Mouse (Mus musculus) heart, embryonic 16.5 days (tissue): Measurements from ENCODE around the gene Knop1. TPM values are rescaled to one million over a fixed set of nuclear protein-coding genes. Genes with fewer than 3 reads are reported as not detected.

Source experiments
- ATAC-seq: fragments of 200-750 bp; cut with Nextera tagmentation; replicated peaks from 2 replicates; pipeline ENCODE4 v1.8.0; 2017; ENCODE audit warnings: moderate number of reproducible peaks; ENCODE audit not compliant: insufficient read depth, low FRiP score; ENCODE audit errors: extremely low read depth
- H3K27ac ChIP-seq: fragments of 300-500 bp; sonication (generic); 2 replicates; pipeline ENCODE4 v1.5.1; 2014; ENCODE audit warnings: mild to moderate bottlenecking, low read length, control low read depth, moderate library complexity
- H3K27me3 ChIP-seq: fragments of 300-500 bp; sonication (generic); 2 replicates; pipeline ENCODE4 v1.6.1; 2014; ENCODE audit warnings: low read length, mixed read lengths; ENCODE audit not compliant: control insufficient read depth, insufficient read depth
- H3K36me3 ChIP-seq: fragments of 300-500 bp; sonication (generic); 2 replicates; pipeline ENCODE4 v1.6.1; 2014; ENCODE audit not compliant: control insufficient read depth, insufficient read depth
- H3K4me1 ChIP-seq: fragments of 300-500 bp; sonication (generic); 2 replicates; pipeline ENCODE4 v1.6.1; 2014; ENCODE audit warnings: low read length, mixed read lengths; ENCODE audit not compliant: control insufficient read depth, insufficient read depth
- H3K4me2 ChIP-seq: fragments of 300-500 bp; sonication (generic); 2 replicates; pipeline ENCODE4 v1.6.1; 2014; ENCODE audit warnings: low read depth, mild to moderate bottlenecking, control low read depth, low read length
- H3K4me3 ChIP-seq: fragments of 300-500 bp; sonication (generic); 2 replicates; pipeline ENCODE4 v1.5.1; 2014; ENCODE audit warnings: mild to moderate bottlenecking, control low read depth, low read length
- H3K9ac ChIP-seq: fragments of 300-500 bp; sonication (generic); 2 replicates; pipeline ENCODE4 v1.6.1; 2014; ENCODE audit warnings: low read length, control low read depth
- H3K9me3 ChIP-seq: fragments of 300-500 bp; sonication (generic); replicated peaks from 2 replicates; pipeline ENCODE4 v1.6.1; 2016; ENCODE audit warnings: low read length; ENCODE audit not compliant: control insufficient read depth
- WGBS: fragments of 180-500 bp; shearing (Covaris S2); extraction: QIAGEN DNeasy Blood & Tissue Kit; methylation state at CpG from one replicate; pipeline ENCODE4 v1.1.7; 2014; 5-methylcytosine and 5-hydroxymethylcytosine counted together
- polyA plus RNA-seq: library from polyadenylated mRNA; unstranded; fragments of >200 nt; fragmentation: Nextera tagmentation; extraction: Ambion mirVana; gene quantifications from 2 replicates; pipeline ENCODE4 v1.2.1, GENCODE M21; 2015

Gene Knop1
- polyA plus RNA-seq, 1 experiment from 2014 or later = 42.8 TPM

DNA sequence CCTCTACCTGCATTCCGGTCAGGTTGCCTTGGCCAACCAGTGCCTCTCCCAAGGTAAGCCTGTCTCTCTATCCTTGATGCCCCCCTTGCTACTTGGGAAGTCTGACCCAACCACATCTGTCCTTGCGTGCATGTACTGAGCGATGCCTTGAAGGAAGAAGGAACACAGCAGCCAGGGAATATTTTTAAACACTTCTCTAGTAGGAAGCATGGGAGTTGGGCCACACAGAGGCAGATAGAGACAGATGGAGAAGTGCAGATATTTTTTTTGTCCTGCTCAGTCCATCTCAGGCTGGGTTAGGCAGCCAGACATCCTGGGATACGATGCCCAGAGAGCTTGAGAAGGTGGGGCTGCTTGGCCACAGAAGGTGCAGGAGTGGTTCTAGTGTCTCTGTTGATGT, 42.5 kb downstream of the Knop1 start:
- H3K4me1 ChIP-seq = no peaks in the 10 kb centered on the region
- H3K36me3 ChIP-seq = peaks cover 26% of the 10 kb centered on the region; the same call in 1 of the 2 replicates
- 91% methylated on average over 4 of the region's 4 CpGs for WGBS

DNA sequence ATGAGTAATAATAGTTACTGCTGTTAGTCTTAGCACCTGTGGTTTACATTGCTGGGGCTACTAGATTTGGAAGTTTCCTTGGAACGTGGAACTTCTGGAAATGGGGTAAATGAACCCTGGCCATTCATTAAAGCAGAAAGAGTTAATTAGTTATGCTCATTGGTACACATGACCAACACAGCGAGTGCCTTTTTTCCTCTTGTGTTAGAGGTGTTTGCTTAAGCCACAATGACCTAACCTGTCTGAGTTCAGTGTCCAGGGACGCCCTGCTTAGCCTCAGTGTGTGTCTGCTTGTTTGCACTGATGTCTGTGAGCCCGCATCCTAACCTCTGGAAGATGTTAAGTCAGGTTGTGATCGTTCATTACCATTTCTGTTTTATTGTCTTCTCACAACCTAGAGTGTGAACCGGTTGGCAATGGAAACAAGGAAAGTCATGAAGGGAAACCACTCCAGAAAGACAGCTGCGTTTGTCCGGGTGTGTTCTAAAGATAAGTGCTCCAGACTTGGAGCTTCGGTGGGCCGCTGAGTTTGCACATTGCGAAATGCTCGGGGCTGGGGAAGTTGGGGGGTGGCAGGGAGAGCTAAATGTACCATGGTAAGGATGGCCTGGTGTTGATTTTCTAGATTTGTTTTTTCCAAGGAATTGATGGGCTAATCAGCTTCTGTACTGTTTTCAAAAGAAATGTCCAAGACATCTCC, 44.5 kb downstream of the Knop1 start:
- no peaks in the 10 kb centered on the region for H3K9me3 ChIP-seq
- no peak overlapping the region for H3K27ac ChIP-seq
- no peak overlapping the region for H3K4me2 ChIP-seq
- ATAC-seq = no peak
- H3K36me3 ChIP-seq = peaks cover 19% of the 10 kb centered on the region; the same call in 1 of the 2 replicates
- H3K4me3 ChIP-seq = no peak overlapping the region
- no peak overlapping the region for H3K9ac ChIP-seq
- H3K4me1 ChIP-seq = peaks cover 7% of the 10 kb centered on the region
- 67% methylated on average over 12 of the region's 12 CpGs for WGBS
- no peaks in the 10 kb centered on the region for H3K27me3 ChIP-seq

More for the DNA sequence above, 42.5 kb downstream of the Knop1 start:
- H3K27me3 ChIP-seq = no peaks in the 10 kb centered on the region
- no peak for ATAC-seq
- no peak overlapping the region for H3K4me2 ChIP-seq
- H3K27ac ChIP-seq = no peak overlapping the region
- no peak overlapping the region for H3K4me3 ChIP-seq
- no peak overlapping the region for H3K9ac ChIP-seq
- H3K9me3 ChIP-seq = no peaks in the 10 kb centered on the region

DNA sequence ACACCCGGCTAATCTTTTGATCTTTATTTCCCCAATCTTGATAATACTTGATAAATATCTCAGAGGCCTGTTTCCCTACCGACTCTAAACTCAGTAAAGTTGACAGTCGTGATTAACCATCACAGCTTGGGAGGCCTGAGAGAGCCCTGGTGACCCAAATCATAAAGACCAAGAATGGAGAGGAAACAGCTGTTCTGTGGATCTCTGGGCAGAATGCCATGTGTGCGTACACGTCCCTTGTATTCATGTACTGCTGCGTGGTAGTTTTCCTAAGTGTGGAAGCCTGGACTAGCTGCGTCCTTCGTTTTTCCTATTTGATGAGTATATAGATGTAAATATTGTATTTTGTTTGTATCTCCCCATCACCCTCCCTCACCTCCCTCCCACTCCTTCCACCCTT, 48.2 kb downstream of the Knop1 start:
- WGBS = 57% methylated on average over 8 of the region's 8 CpGs
- Histone ChIP-seq H3K9ac (no peak overlapping the region), H3K9me3 (no peaks in the 10 kb centered on the region), H3K36me3 (peaks cover 8% of the 10 kb centered on the region), H3K27me3 (no peaks in the 10 kb centered on the region), H3K4me2 (no peak overlapping the region), H3K27ac (peak overlapping the region; percentile 33; the same call in 1 of the 2 replicates), H3K4me1 (peaks cover 7% of the 10 kb centered on the region), H3K4me3 (no peak overlapping the region)
- no peak for ATAC-seq

DNA sequence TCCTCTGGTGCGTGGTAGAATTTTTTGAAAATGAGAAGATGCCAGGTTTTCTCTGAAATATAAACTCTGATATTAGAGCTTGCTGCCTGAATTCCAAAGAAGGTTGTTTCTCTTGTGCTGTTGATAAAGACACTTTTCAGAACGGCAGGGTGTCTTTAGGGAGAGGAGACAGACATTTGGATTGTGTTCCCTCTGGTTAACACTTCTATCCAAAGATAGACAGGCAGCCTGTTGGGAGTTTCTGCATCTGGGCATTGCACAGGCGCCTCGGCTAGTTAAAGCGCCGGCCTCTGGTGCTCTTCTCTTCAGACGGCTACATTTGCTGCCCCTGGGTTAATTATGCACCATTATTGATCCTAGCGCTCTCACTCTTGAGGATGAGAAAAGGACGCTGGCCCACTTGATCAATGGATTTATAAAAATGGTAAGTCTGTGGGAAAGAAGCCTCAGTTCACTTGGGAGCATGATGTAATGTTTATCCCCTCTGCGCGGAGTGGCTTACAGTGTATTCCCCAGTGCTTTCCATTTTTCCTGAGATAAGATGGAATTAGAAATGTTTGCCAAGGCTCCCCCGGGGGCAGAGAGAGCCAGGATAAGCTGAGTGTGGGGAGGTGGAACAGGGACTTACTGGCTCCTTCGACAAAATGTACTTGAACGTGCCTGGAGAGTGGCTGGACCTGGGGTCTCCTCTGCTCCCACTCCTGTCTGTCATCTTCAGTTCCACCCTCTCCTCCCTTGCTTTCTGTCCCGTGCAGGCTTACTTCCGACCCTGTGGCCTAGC, 49.2 kb downstream of the Knop1 start:
- H3K9me3 ChIP-seq = no peaks in the 10 kb centered on the region
- no peak overlapping the region for H3K4me3 ChIP-seq
- H3K4me1 ChIP-seq = peaks cover 7% of the 10 kb centered on the region
- no peak overlapping the region for H3K4me2 ChIP-seq
- H3K9ac ChIP-seq = no peak overlapping the region
- 49% methylated on average over 16 of the region's 16 CpGs for WGBS
- peaks cover 11% of the 10 kb centered on the region for H3K36me3 ChIP-seq
- H3K27me3 ChIP-seq = no peaks in the 10 kb centered on the region
- peak; percentile 49 for ATAC-seq
- peak overlapping the region; percentile 68 for H3K27ac ChIP-seq

DNA sequence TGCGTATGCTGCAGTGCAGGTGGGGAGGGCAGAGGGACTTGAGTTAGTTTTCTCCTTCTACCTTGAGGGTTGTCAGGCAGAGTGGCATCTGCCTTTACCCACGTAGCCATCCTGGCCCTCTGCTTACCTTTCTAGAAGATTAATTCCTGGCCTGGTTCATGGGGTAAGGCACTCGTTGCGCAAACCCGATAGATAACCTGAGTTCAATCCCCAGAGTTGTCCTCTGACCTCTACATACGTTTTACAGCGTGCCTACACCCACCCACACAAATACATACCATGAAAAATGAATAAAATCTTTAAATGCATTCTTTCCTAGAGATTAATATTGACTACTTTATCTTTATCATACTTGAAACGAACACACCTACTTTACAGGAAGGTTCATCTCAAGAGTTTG, 52.6 kb downstream of the Knop1 start:
- 91% methylated on average over 8 of the region's 8 CpGs for WGBS
- peaks cover 15% of the 10 kb centered on the region for H3K36me3 ChIP-seq
- no peak for ATAC-seq

DNA sequence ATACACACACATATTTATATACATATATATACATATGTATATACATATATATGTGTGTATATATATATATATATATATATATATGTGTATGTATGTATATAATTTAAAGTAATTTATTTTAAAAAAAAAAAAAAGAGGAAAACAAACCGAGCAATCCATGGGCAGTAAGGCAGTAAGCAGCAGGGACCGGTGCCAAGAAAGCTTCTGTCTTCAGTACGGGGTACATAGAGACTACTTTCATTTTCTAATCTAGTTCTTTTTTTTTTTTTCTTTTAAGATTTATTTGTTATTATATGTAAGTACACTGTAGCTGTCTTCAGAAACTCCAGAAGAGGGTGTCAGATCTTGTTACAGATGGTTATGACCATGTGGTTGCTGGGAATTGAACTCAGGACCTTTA, 54.3 kb downstream of the Knop1 start:
- Histone ChIP-seq H3K9me3 (no peaks in the 10 kb centered on the region), H3K4me1 (peaks cover 2% of the 10 kb centered on the region), H3K4me2 (no peak overlapping the region), H3K4me3 (no peak overlapping the region), H3K9ac (no peak overlapping the region), H3K27ac (no peak overlapping the region), H3K27me3 (no peaks in the 10 kb centered on the region), H3K36me3 (peaks cover 15% of the 10 kb centered on the region)
- ATAC-seq = no peak
- WGBS = 81% methylated on average over 3 of the region's 3 CpGs

More for the DNA sequence above, 52.6 kb downstream of the Knop1 start:
- Histone ChIP-seq H3K4me1 (peaks cover 7% of the 10 kb centered on the region), H3K27me3 (no peaks in the 10 kb centered on the region), H3K4me2 (no peak overlapping the region), H3K9ac (no peak overlapping the region), H3K27ac (no peak overlapping the region), H3K9me3 (no peaks in the 10 kb centered on the region), H3K4me3 (no peak overlapping the region)

DNA sequence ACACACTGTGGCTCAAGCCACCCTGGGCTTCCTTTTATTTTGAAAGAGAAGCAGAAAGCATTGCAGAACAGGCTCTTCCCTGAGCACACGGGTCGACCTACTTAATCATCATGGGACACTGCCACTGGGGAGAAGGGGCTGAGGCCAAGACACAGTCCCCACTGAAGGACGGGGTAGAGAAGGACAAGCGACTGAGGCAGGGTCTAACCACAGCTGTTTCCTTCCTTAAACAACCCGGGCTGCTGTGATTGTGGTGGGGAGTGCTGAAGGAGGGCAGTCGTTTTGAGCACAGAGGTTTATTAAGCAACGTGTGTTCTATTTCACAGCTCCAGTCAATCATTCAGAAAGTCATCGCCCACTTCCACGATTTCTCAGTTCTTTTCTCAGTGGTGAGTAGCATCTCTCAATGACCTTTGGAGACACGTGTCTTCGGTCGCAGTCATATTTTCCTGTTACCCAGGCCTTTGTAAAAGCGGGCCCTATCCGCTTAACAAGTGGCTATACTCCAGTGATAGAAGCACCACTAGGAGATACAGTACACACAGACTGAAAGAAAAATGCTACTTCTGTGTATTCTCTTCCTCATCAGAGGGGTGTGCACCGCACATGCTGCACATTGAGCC, 55.8 kb downstream of the Knop1 start:
- 79% methylated on average over 15 of the region's 15 CpGs for WGBS
- Histone ChIP-seq H3K4me2 (no peak overlapping the region), H3K4me1 (no peaks in the 10 kb centered on the region), H3K27ac (no peak overlapping the region), H3K9ac (no peak overlapping the region), H3K9me3 (no peaks in the 10 kb centered on the region), H3K36me3 (peaks cover 17% of the 10 kb centered on the region), H3K4me3 (no peak overlapping the region), H3K27me3 (no peaks in the 10 kb centered on the region)
- ATAC-seq = no peak

DNA sequence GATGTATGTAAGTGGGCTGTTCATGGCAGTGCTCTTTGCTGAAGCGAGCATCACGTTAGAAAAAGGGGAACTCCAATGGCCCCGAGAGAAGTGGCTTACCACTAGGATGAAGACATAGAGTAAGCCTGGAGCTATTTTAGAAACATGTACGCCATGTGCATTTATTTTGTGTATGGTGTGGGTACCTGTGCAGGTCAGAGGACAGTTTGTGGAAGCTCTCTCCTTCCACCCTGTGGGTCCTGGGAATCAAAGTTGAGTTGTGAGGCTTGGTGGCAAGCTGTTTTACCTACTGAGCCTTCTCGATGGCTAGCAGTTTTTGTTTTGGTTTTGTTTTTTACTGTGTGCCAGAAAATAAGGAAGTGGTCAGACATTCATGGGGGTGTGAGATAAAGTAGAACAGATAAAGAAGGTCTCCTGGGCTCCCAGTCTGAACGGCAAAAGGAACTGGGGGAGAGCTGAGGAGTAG, 57.9 kb downstream of the Knop1 start:
- Histone ChIP-seq H3K9me3 (no peaks in the 10 kb centered on the region), H3K4me3 (no peak overlapping the region), H3K36me3 (peaks cover 15% of the 10 kb centered on the region), H3K27me3 (no peaks in the 10 kb centered on the region), H3K4me1 (no peaks in the 10 kb centered on the region), H3K4me2 (no peak overlapping the region), H3K27ac (no peak overlapping the region), H3K9ac (no peak overlapping the region)
- ATAC-seq = no peak
- 74% methylated on average over 6 of the region's 6 CpGs for WGBS

DNA sequence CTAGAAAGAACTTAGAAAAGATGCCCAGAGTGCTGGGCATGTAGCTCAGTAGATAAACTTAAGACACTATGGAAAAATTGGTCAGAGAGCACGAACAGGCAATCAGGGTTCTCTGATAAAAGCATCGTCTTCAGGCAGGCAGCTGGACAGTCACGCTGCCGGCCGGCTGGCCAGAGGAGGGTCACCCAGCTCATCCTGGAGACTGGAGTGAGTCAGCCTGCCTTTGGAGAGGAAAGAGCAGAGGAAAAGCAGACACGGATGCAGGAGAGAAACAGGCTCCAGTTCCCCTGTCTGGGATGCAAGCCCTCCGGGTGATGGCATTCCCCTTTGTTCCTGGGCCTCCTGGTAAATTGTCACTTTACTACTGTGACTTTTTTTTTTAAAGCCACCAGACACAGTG, 58.5 kb downstream of the Knop1 start:
- H3K4me2 ChIP-seq = no peak overlapping the region
- H3K4me1 ChIP-seq = no peaks in the 10 kb centered on the region
- no peaks in the 10 kb centered on the region for H3K9me3 ChIP-seq
- no peak overlapping the region for H3K27ac ChIP-seq
- H3K9ac ChIP-seq = no peak overlapping the region
- H3K27me3 ChIP-seq = no peaks in the 10 kb centered on the region
- ATAC-seq = no peak
- peaks cover 16% of the 10 kb centered on the region for H3K36me3 ChIP-seq
- H3K4me3 ChIP-seq = no peak overlapping the region
- WGBS = 35% methylated on average over 7 of the region's 7 CpGs
